Mouse (Mus musculus) hindbrain, embryonic 14.5 days (tissue): ENCODE measurements around the gene Rcor3. TPM values are rescaled to one million over a fixed set of nuclear protein-coding genes. Genes with fewer than 3 reads are reported as not detected.
A peak's percentile ranks its signal among the peaks of the same experiment; 100 is the strongest.

Experiments used
- ATAC-seq: fragments of 200-750 bp; cut with Nextera tagmentation; 2 replicates; pipeline ENCODE4 v1.8.0; 2017; ENCODE audit warnings: moderate number of reproducible peaks, mild to moderate bottlenecking, moderate TSS enrichment, moderate library complexity; ENCODE audit not compliant: low FRiP score
- DNase-seq: peaks from one replicate; pipeline ENCODE4 v3.0.0-alpha.2; 2015; ENCODE audit warnings: low spot score
- H3K27ac ChIP-seq: fragments of 300-500 bp; sonication (generic); 2 replicates; pipeline ENCODE4 v1.5.1; 2014; ENCODE audit warnings: mild to moderate bottlenecking, moderate library complexity
- H3K27me3 ChIP-seq: fragments of 300-500 bp; sonication (generic); 2 replicates; pipeline ENCODE4 v1.6.1; 2014; ENCODE audit warnings: mild to moderate bottlenecking, low read length, mixed read lengths; ENCODE audit not compliant: control insufficient read depth, insufficient read depth
- H3K36me3 ChIP-seq: fragments of 300-500 bp; sonication (generic); replicated peaks from 2 replicates; pipeline ENCODE4 v1.6.1; 2014; ENCODE audit not compliant: control insufficient read depth, insufficient read depth
- H3K4me1 ChIP-seq: fragments of 300-500 bp; sonication (generic); replicated peaks from 2 replicates; pipeline ENCODE4 v1.6.1; 2014; ENCODE audit warnings: antibody characterized with exemption, low read length, mixed read lengths; ENCODE audit not compliant: control insufficient read depth, insufficient read depth
- H3K4me2 ChIP-seq: fragments of 300-500 bp; sonication (generic); replicated peaks from 2 replicates; pipeline ENCODE4 v1.6.1; 2014; ENCODE audit warnings: mild to moderate bottlenecking, moderate library complexity
- H3K4me3 ChIP-seq: fragments of 300-500 bp; sonication (generic); replicated peaks from 2 replicates; pipeline ENCODE4 v1.5.1; 2014; ENCODE audit warnings: mild to moderate bottlenecking, low read length
- H3K9ac ChIP-seq: fragments of 300-500 bp; sonication (generic); 2 replicates; pipeline ENCODE4 v1.6.1; 2014
- H3K9me3 ChIP-seq: fragments of 300-500 bp; sonication (generic); 2 replicates; pipeline ENCODE4 v1.6.1; 2016; ENCODE audit warnings: low read length; ENCODE audit not compliant: control insufficient read depth
- WGBS: fragments of 180-500 bp; shearing (Covaris S2); extraction: QIAGEN DNeasy Blood & Tissue Kit; methylation state at CpG from one replicate; pipeline ENCODE4 v1.1.7; 2014; 5-methylcytosine and 5-hydroxymethylcytosine counted together
- polyA plus RNA-seq: library from polyadenylated mRNA; unstranded; fragments of >200 nt; fragmentation: Nextera tagmentation; extraction: Ambion mirVana; gene quantifications from 2 replicates; pipeline ENCODE4 v1.2.1, GENCODE M21; 2014

Rcor3 gene
- polyA plus RNA-seq, 1 experiment from 2014 or later: 36.9 TPM

DNA sequence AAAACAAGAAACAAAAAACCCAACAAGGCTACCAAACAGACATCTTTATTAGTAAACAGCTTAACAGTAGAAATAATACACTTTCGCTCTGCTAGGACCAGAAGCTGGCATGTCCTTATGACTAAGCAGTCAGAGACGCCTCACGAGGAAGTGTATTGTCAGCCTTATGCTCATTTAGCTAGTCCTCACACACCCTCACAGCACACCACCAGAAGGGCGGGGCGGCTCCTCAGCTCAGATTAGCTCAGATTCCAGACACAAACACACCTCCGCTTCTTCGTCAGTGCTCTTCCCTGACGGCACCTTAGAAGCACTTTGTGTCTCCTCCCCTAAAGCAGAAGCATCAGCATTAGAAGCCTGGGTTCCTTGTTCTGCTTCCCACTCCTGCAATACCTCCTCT is 36.5 kb downstream of the Rcor3 start:
- Histone ChIP-seq H3K4me3 (no peak overlapping the region), H3K27me3 (no peaks in the 10 kb centered on the region), H3K9ac (no peak overlapping the region), H3K9me3 (no peaks in the 10 kb centered on the region), H3K27ac (no peak overlapping the region), H3K4me1 (no peaks in the 10 kb centered on the region), H3K36me3 (peaks cover 62% of the 10 kb centered on the region), H3K4me2 (no peak overlapping the region)
- DNase-seq (no peak), ATAC-seq (no peak)
- WGBS: 89% methylated on average over 8 of the region's 8 CpGs

DNA sequence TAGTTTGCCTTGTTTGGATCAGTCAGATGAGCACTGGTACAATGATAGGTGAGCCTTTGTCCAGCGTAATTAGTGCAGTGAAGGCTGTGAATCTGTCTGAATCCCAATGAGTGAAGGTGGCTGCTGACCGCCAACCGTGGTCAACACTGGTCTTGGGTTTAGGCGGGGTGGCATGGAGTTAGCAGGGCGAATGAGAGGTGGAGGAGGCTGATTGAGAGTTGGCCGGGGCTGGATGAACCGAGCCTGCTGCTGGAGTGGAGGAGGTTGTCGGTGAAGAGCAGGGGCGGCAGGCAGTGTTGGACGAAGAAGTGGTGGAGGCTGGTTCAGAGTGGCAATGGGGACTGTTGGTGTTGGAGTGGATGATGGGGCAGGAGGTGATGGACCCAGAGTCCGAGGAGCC is 37.1 kb downstream of the Rcor3 start:
- WGBS: 90% methylated on average over 11 of the region's 11 CpGs
- Histone ChIP-seq H3K27me3 (no peaks in the 10 kb centered on the region), H3K9ac (no peak overlapping the region), H3K9me3 (no peaks in the 10 kb centered on the region), H3K4me2 (no peak overlapping the region), H3K27ac (no peak overlapping the region), H3K4me1 (no peaks in the 10 kb centered on the region), H3K4me3 (no peak overlapping the region), H3K36me3 (peaks cover 56% of the 10 kb centered on the region)
- DNase-seq: no peak
- ATAC-seq: no peak

DNA sequence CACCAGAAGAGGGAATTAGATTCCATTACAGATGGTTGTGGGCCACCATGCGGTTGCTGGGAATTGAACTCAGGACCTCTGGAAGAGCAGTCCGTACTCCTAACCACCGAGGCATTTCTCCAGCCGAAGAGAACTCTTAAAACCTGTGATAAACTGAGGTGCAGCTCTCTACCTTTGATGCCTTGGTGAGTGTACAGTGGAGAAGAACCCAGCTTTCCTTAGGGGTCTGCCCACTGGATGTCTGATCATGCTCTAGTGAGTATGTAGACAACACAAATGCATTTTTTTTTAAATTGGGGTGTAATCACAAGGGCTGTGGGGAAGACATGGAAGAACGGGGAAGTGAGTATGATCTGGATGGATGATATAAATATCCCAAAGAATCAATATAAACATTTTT is 42.2 kb downstream of the Rcor3 start:
- H3K27ac ChIP-seq: no peak overlapping the region
- H3K4me1 ChIP-seq: no peaks in the 10 kb centered on the region
- H3K36me3 ChIP-seq: peaks cover 13% of the 10 kb centered on the region
- no peak overlapping the region for H3K9ac ChIP-seq
- H3K4me2 ChIP-seq: no peak overlapping the region
- H3K27me3 ChIP-seq: peaks cover 8% of the 10 kb centered on the region
- no peak overlapping the region for H3K4me3 ChIP-seq
- no peak for ATAC-seq
- H3K9me3 ChIP-seq: no peaks in the 10 kb centered on the region
- no peak for DNase-seq
- WGBS: 97% methylated on average over 5 of the region's 5 CpGs

DNA sequence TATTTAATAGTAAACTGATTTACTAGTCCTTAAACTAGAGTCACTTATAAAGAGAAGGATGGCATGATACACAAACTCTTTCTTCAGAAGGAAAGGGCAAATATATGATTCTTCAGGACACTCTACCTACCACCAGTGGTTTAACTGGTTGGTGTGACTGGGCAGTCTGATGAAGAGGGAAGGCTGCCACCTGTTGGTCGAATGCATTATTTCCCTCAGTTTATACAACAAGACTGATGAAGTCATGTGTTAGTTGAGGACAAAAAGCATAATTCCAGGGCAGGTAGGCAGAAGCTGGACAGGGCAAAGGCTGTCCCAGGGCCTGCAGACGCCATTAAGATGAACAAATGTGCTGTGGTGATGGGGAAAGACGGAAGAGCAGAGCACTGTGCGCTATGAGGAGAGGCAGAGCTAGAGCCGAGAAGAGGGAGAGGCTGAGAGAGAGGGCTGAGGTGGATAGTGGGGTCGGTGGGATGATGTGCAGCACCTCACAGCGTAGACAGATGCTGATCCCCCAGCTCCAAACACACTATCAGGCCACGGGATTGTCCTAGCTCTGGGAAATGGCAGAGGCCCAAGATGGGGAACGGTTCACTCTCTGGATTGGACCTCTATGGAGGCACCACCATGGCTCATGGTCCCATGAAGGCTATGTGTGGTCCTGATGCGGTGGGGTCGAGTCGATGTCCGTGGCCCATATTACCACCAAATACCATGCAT is 43.3 kb downstream of the Rcor3 start:
- no peak overlapping the region for H3K9ac ChIP-seq
- no peak overlapping the region for H3K4me3 ChIP-seq
- DNase-seq (peak; percentile 67), ATAC-seq (no peak)
- 65% methylated on average over 13 of the region's 13 CpGs for WGBS
- no peaks in the 10 kb centered on the region for H3K4me1 ChIP-seq
- peaks cover 18% of the 10 kb centered on the region for H3K27me3 ChIP-seq
- H3K4me2 ChIP-seq: no peak overlapping the region
- peaks cover 9% of the 10 kb centered on the region for H3K36me3 ChIP-seq
- H3K9me3 ChIP-seq: no peaks in the 10 kb centered on the region
- H3K27ac ChIP-seq: no peak overlapping the region

DNA sequence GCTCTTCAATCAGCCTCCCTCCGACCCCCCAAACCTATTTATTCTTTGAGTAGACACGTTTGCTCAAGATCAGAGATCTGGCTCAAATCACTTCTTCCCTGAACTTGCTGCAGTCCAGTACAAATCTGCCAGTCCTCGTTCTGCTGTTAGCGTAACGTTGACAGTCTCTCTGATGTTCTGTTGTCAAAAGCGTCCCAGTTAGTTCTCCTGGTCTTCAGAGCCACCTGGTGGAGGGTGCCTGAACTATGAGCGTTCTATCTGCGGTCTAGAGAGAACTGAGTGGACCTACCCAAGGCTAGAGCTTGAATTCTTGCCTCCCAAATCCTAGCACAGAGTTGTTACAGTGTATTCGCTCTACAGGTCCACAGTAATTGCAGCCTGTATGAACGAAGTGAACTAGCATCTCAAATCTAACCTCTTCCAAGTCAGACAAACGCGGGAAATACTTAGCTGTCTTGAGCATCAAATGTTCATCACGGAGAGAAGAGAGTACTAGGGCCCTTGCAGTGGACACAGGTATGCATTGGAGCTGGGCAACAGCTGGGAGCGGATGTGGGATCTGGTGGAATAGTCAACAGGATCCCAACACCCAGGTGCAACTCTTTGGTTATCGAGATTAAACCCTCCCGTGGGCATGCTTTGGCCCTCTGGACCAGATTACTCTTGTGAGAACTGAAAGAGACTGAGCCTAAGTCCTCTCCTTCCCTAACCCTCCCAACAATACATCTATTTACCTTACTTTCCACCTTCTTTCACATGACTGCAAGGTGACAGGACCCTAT is 44.8 kb downstream of the Rcor3 start:
- Histone ChIP-seq H3K4me1 (no peaks in the 10 kb centered on the region), H3K27me3 (peaks cover 18% of the 10 kb centered on the region), H3K36me3 (no peaks in the 10 kb centered on the region; the same call in 1 of the 2 replicates), H3K4me3 (peak overlapping the region; percentile 39), H3K9me3 (no peaks in the 10 kb centered on the region), H3K4me2 (peak overlapping the region; percentile 93), H3K9ac (peak overlapping the region; percentile 50), H3K27ac (no peak overlapping the region)
- DNase-seq (peak; percentile 88), ATAC-seq (peak; percentile 88)
- WGBS: 33% methylated on average over 16 of the region's 16 CpGs

DNA sequence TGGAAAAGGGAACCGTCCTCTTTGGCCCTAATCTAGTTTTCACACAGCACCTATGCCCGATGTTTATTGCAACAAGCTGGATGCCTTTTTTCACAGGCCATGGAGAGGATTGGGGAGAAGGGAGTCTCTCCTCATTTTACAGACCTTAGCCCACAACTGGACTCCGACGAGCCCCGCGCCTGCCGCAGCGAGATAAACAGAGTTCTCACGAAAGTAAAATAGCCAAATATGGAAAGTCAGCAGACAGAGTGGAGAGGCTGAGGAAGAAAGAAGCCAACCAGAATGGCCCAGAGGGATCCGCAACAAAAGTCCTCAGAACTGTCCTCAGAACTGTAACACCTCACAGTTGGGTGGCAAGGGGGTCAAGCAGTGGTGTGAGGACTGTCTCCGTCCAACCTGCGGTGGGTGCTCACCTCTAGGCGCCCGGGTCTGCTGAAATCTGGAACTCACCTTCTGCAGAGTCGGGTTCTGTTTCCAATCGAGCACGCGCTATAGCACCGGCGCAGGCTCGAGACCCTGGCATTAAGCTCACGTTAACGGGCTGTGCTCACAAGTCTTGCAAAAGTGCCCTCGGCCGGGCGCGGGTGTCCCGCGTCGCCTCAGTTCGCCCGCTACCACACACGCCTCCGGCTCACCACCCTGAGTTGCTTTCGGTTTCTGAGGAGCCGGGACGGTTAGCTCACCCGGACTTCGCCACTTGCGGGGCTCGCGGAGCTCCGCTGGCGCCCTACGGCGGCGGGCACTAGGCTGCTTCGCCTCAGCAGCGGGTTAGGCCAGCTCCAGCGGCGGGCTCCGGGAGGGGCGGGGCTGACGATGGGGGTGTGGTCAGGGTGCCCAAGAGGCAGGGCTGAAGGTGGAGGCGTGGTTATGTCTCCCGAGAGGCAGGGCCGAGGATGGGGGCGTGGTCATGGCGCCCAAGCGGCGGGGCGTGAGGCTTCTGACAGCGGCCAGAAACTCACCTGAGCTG is 45.8 kb downstream of the Rcor3 start, which contains the start of gene Traf5:
Traf5 (minus strand) TSS at position 754 of the 967 bp plus-strand sequence.
- 3% methylated on average over 62 of the region's 63 CpGs for WGBS
- H3K9ac ChIP-seq: peak within 1 kb of the TSS; percentile 50
- DNase-seq (peak; percentile 82), ATAC-seq (peak; percentile 95)
- no peaks in the 10 kb centered on the region for H3K9me3 ChIP-seq
- H3K36me3 ChIP-seq: no peaks in the 10 kb centered on the region
- peak within 1 kb of the TSS; percentile 39 for H3K4me3 ChIP-seq
- H3K4me1 ChIP-seq: no peaks in the 10 kb centered on the region
- H3K27ac ChIP-seq: no peak within 1 kb of the TSS
- H3K4me2 ChIP-seq: peak within 1 kb of the TSS; percentile 93
- H3K27me3 ChIP-seq: peaks cover 18% of the 10 kb centered on the region

DNA sequence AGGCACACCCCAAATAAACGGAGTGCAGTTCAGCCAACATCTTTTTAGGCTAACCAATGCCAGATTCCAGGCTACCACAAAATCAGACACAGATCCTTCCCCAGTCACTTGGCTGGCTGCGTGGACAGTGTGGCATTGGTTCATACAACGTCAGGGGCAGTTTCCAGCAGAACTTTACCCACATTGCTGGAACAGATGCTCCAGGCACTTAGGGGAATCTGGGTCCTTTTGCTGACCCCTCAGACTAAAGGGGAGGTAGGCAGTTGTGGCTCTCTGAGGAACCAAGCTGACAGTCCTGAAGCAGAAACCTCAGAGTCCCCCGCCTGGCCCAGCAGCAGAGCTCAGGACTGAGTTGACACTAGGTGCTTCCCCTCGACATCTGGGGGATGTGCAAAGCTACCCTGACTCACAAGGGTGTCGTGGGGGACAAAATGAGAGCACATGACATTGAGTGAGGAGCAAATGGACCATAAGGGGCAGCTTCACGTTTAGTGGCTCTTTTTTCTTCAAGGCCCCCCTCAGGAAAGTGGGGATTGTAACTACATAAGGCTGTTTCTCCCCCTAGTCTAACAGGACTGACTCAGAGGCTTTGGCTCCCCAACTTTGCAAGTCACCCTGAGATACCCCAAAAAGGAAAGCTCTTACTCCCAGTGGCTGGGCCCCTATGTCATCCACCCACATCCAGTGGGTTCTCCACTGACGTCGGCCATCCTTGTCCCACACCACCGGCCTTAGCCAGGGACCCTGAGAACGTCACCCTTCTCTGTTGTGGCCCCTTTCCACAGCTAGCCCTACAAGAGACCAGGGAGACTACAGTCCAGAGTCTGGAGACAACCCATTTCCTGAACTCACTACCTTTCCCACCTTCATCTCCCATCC is 46.9 kb downstream of the Rcor3 start:
- no peak for DNase-seq
- no peak for ATAC-seq
- no peaks in the 10 kb centered on the region for H3K36me3 ChIP-seq
- peaks cover 18% of the 10 kb centered on the region for H3K27me3 ChIP-seq
- whole genome bisulfite sequencing: 75% methylated on average over 11 of the region's 11 CpGs
- H3K4me2 ChIP-seq: no peak overlapping the region
- H3K27ac ChIP-seq: no peak overlapping the region
- H3K4me1 ChIP-seq: no peaks in the 10 kb centered on the region
- no peaks in the 10 kb centered on the region for H3K9me3 ChIP-seq
- H3K9ac ChIP-seq: no peak overlapping the region
- no peak overlapping the region for H3K4me3 ChIP-seq

DNA sequence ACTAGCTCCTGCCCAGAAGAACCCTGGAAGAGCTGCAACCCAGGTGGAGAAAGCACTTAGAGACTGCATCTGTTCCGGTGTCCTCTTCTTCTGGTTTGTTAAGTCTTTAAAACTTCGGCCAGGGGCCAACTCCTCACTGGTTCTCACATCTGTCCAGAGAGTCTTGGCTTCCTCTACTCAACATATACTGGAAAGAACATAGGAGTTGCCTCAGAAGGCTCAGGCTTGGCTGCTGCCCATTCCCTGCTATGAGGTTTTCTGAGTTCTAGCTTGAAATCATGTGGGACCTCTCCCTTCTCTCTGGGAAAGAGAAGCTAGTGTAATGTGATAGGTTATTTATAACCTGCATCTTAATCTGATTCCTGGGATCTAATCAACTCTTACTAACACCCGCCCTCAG is 47.6 kb downstream of the Rcor3 start:
- H3K9me3 ChIP-seq: no peaks in the 10 kb centered on the region
- no peak overlapping the region for H3K4me2 ChIP-seq
- H3K9ac ChIP-seq: no peak overlapping the region
- H3K36me3 ChIP-seq: no peaks in the 10 kb centered on the region
- no peak overlapping the region for H3K4me3 ChIP-seq
- H3K4me1 ChIP-seq: no peaks in the 10 kb centered on the region
- 93% methylated on average over 3 of the region's 3 CpGs for WGBS
- DNase-seq (no peak), ATAC-seq (no peak)
- H3K27me3 ChIP-seq: peaks cover 18% of the 10 kb centered on the region
- no peak overlapping the region for H3K27ac ChIP-seq
